Mouse (Mus musculus) adrenal gland (tissue): Measurements from ENCODE around the gene Josd2.

ENCODE experiments used
- intact Hi-C: fragments of 180-260 bp; cut with DNase I; formaldehyde crosslinking; loops from one replicate; pipeline ENCODE4 v1.15.1; 2025
- long read RNA-seq, 2 experiments: library from polyadenylated mRNA; unstranded; transcript quantifications; one replicate each; pipeline ENCODE4 v2.0.0; 2020; ENCODE audit warnings: borderline replicate concordance in 1 of 2; ENCODE audit not compliant: insufficient replicate concordance in 1 of 2

Gene Josd2
- long read RNA-seq, experiment 1, transcript Josd2-204 (5 exons, 864 nt): major isoform, 18 of 26 reads
- long read RNA-seq, experiment 1, partial matches to known transcripts: 0 of 26 reads
- long read RNA-seq, experiment 1, other reads (novel, unspliced or antisense): 4 of 26 reads
- long read RNA-seq, experiment 2, transcript Josd2-204 (5 exons, 864 nt): major isoform, 15 of 29 reads
- long read RNA-seq, experiment 2, partial matches to known transcripts: 0 of 29 reads
- long read RNA-seq, experiment 2, other reads (novel, unspliced or antisense): 7 of 29 reads

DNA sequence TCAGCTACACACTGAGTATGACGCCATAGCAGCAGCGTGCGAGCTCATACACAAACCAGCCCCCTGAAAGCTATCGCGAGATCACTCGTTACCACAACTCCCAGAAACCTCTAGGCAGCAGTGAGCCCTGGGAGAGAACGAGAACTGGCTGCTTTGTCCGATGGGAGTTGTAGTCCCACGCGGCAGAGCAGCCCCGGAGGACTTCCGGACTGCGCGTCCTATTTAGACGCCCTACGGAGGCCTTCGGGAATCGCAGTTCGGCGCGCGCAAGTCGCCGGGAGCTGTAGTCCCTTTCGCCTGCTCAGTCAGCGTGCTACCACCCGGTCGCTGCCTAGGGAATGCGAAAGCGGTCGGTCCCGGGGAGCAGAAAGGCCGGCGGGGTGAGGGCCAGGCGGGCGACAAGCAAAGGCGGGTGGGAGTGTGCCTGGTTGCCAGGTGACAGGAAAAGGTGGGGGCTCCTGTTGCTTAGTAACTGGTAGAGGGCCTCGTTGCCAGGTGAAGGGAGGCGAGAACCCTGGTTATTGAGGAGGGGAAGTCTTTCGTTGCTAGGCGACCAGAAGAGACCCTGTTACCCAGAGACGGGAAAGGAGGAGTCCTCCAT, at the start of gene Josd2:
Gene Josd2, plus strand, starts transcription at position 170 of the 601 bp plus-strand sequence.
- intact Hi-C loops: loop anchor here (5.0 kb wide), 1 partner anchor 91 kb away; no protein-coding TSS in a partner anchor

DNA sequence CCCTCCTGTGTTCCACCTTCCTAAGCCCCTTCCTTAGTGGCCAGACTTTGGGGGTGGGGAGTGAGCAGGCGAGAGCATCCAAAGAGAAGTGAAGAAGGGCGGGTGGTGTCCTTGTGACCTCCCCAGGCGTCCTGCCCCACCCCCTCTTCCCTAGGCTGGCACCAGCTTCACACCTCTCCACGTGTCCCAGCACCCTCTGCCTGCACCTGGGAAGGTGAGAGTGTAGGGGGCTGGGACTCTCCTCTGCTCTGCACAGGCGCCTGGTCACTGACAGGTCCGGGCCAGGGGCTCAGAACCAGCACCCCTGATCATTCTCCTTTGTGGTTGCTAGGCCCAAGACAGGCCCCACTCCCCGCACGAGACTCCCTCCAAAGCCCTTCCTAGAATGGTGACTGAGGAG, 40.1 kb upstream of the Josd2 start:
- intact Hi-C loops: no loop called here

DNA sequence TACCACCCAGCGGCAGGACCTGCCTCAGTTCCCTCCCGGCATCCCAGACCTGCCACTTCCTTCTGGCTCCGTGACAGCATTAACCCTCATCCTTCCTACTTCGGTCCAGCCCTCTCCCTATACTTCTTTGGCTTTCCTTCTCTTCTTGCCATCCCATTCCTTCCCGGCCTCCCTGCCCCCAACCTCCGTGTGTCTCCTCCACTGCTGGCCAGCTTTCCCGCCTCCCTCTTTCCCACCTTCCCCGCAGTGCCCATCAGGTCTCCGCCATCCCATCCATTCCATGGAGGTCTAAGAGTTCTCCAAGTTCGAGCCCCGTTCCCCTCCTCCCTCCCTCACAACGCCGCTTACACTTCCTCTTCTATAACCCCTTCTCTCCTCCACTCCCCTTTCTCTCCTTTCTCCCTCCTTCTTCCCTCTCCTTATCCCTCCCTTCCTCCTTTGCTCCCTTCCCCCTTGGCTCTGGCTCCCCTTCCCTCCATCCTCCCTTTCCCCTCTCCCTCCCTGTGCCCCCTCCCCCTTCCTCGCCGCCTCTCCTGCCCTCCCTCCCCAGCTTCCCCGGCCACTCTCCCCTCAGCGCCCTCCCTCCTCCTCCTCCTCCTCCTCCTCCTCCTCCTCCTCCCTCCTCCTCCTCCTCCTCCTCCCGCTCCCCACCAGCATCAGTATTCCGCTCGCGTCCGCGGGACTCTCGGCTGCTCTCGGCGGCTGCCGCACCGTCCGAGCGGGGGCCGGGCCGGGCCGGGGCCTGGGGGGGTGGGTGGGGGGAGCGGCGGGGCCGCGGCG, 39.4 kb upstream of the Josd2 start:
- intact Hi-C loops: no loop called here

DNA sequence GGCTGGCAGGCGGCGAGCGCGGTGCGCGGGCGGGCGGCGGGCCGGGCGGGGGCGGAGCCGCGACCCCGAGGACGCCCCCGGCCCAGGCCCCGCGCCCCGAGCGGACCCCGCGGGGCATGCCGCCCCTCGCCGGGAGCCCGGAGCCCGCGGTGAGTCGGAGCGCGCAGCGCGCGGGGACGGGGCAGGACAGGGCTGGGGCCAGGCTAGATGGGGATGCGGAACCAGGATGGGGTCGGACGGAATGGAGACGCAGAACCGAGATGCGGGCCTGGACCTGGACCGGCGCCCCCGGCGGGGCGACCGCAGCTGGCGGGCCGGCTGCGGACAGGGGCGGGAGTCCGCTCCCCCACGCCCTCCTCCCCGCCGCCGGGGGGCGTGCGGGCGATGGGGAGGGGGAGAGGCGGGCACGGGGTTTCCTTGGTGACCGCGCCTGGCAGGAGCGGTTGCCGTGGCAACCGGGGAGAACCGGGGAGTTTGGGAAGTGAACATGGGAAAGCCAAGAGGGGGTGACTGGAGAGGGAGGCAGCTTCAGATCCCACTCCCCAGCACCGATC, 38.7 kb upstream of the Josd2 start, which contains the start of gene Lrrc4b:
Gene Lrrc4b, plus strand, starts transcription at position 51 of the 554 bp plus-strand sequence.
- intact Hi-C loops: no loop called here

DNA sequence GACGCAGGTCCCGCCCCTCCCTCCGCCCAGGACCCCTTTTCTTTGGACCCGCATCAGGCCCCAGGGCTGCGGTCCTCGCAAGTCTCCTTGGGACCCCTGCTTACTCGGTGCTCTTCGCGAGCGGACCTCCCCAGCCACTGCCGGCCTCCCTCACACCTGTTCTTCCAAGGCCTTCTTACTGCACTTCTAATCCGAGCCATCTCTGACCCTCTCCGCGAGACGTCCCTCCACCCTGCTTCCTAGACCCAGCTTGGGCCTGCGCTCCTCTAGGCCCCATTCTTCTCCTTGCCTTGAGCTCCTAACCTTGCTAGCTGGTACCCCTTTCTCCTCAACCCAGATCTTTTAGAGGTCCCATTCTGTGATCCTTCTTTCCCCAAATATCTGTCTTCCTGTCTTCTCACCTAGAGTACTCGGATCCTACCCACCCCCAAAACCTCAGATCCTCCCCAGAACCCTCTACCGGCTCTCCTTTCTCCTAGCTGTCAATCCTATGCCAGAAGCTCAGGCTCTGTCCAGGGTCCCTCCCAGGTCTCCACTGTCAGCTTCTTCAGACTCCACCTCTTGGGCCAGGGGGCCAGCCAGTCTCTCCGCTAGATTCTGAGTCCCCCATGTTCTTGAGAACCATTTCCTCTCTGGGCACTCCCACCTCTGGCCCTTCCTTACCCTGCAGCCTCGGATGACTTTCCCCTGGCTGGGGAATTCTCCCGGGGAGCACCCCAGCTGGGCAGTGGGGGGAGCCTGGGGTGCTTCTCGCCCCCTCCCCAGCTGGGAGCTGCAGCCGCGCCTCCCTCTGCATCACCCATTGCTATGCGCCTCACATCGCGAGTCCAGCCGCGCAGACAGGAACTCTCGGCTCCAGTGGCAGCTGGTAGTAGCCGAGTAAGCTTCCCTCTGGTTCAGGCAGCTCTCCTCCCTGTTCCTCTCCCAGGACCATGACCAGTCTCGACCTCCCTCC, 38.0 kb upstream of the Josd2 start:
- intact Hi-C loops: no loop called here

DNA sequence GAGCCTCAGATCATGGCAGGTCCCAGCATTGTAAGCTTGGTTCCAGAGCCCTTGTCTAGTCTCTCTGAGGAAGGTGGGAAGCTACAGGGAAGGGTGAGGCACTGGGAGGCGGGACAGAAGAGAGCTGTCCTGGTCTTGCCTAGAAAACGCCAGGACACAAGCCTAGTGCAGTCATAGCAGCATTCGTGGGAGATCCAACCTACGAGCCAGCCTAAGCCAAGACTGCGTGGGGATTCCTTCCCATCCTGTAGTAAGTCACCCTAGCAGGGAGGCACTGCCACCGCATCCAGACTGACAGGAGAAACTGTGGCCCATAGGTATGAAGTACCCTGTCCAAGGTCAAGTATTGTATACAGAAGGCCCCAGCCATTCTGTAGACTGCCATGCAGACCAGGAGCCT, 35.2 kb upstream of the Josd2 start:
- intact Hi-C loops: no loop called here

DNA sequence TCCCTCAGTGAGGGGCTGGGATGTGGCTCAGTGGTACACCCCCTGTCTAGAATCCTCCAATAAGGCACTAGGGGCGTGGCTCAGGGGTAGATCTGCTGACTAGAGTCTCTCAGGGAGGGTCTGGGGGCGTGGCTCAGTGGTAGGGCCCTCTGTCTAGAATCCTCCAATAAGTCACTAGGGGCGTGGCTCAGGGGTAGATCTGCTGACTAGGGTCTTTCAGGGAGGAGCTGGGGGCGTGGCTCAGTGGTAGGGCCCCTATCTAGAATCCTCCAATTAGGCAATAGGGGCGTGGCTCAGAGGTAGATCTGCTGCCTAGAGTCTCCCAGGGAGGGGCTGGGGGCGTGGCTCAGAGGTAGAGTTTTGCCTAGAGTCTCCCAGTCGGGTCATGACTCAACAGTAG, 34.4 kb upstream of the Josd2 start:
- intact Hi-C loops: no loop called here

DNA sequence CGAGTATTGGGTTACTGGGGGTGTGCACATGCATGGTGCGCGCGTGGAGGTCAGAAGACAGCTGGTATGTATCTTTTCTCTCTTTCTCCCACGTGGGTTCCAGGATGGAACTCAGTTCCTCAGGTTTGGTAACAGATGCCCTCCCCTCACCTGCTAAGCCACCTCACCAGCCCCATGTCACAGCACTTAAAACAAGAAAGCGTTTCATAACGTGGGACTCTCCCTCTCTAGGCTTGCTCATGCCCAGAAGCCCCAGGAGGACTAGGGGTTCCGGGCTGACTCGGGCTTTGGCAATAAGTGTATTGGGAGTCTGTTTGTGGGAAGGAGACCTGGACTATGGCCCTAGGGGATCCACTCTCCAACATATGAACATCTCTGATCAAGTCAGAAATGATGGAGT, 33.7 kb upstream of the Josd2 start:
- intact Hi-C loops: no loop called here

DNA sequence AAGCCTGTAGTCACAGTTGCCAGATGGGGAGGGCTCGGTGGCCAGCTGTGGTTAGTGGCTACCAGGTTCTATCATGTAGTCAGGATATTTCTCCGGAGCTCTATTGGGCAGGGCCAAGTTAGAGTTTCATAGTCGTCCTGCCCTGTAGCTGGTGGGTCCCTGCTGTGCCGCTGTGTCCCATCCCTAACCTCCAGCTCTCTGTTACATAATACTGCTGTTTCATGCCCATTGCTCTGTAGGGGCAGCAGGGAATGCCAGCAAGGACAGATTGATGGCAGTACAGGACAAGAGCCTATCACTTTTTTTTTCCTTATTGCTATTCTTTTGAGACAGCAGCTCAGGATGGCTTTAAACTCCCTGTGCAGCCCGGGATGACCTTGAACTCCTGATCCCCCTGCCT, 32.0 kb upstream of the Josd2 start:
- intact Hi-C loops: no loop called here

DNA sequence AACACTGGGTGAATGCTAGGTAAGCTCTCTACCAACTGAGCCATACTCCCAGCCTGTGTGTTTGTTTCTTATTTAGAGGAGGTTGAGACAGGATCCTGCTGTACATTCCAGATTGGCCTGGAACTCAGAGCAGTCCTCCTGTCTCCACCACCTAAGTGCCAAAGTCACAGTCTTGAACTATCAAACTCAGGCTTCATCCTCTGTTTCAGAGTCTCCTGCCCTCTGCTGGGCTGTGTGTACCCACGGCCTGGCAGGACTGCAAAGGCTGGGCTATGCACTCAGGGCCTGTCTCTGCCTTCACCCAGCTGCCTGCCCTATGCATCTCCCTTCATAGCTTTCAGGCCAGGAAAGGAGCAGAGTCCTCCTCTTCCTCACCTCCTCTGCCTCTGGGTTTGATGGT, 31.5 kb upstream of the Josd2 start:
- intact Hi-C loops: no loop called here

DNA sequence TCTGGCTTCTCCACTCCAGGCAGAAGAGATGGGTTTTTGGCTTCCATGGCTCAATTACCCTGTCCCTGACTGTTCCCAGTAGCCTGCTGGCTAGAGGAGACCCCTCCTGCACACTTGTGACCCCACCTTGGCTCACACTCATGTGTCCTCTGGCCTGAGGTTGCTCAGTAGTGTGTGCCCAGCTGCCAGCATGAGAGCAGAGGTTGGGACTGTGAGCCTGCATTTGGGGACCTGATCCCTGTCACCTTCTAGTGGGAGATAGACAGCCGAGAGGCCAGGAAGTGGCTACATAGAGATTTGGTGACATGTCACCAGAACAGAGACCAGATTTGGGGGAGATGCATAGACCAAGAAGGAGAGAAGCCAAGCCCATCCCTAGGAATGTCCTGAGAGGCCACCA, 30.6 kb upstream of the Josd2 start:
- intact Hi-C loops: no loop called here

DNA sequence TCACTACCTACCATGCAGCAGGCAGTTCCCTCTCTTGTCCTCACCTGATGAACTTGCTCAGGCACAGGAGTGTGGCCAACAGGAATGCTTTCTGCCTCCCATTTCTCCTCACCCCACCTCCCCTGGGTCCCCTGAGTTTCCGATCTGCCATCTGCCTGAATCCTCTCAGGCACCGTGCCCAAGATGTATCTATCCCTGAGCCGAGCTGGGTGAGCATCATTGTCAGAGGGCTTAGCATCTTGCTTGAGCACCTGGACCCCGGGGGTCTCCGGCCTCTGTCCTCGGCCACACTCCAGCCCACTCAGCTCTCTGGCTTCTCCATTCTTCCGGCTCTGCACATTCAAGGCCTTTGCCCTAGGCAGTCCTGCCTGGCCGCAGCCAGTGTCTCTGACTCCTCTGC, 29.8 kb upstream of the Josd2 start:
- intact Hi-C loops: no loop called here

DNA sequence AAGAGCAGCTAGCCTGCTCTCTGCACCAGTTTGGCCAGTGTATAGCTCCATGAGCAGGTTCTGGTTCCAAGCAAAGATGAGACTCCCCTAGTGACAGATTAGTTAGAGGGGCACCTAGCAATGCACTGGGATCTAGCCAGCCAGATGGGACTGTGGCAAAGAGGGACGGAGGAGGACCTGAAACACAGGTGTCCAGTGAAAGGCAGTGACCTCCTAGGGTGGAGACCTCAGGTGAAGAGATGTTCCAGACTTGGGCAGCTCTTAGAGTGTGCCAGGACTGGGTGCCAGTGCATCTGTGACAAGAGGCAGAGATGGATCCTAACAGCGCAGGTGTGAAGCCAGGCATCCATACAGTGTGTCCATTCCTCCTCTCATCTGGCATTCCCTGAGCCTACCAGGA, 28.1 kb upstream of the Josd2 start:
- intact Hi-C loops: no loop called here

DNA sequence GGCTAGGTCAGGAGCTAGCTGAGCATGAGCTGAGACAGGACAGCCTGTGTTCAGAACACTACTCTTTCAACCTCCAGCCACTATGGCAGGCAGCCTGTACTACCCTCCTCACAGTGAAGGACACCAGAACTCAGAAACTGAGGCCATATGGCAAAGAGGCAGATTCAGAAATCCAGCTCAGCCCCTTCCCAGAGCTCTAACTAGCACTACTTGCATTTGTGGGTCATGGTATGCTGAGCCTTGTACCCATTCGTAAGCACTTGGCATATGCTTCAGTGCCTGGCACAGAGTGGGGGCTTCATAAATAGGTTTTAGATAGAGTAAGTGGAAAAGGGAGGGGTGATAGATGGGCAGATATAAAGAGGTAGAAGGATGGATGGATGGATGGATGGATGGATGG, 27.3 kb upstream of the Josd2 start:
- intact Hi-C loops: no loop called here

DNA sequence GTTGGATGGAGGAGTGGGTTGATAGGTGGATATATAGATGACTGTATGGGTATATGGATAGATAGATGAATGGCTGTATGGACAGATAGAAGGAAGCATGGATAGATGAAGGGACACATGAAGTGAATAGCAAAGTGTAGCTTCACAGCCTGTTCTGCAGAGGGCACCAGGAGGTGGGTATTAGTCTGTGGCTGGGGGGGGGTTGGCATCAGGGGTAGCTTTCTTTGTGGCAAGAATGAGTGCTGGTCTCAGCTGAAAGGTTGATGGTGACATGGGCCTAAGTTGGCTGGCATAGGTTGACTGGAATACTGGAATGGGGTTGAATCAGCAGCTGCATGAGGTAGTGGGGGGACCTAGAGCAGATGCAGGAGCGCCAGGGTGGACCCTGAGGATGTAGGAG, 26.6 kb upstream of the Josd2 start:
- intact Hi-C loops: no loop called here

DNA sequence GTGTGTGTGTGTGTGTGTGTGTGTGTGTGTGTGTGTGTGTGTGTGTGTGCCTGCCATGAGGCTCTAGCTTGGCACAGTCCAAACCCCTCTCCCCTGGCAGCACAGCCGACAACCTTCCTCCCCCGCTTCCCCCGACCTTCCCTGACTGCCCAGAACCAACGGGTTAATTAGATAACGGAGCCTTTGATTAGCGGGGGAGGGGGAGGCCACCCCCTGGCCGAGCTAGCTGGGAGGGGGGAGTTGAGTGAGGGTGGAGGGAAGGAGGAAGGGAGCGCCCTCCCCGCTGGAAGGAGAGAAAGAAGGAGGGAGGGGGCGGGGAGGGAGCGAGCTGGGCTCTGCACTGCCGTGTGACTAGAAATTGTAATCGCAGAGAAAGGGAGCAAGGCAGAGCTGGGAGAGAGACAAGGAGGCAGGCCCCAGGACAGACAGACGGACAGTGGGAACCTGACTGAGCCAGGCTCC, 26.1 kb upstream of the Josd2 start:
- intact Hi-C loops: no loop called here

DNA sequence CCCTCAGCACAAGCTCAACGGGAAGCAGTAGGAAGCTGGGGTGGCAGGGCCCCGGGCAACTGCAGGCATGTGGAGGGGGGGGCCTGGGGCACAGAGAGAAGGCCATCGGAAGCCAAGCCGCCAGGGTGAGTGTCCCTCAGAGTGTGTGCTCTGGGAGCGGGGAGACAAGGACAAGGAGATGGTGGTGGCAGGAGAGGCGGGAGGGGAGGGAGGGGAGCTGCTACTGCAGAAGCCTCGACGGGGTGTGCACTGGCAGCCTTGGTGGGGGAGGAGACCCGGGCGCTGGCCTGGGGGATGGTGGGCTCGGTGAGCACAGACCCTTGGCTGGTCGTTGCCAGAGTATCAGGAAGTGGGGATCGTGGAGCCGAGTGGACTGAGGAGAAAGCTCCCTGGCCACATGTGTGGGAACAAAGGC, 25.4 kb upstream of the Josd2 start:
- intact Hi-C loops: no loop called here

DNA sequence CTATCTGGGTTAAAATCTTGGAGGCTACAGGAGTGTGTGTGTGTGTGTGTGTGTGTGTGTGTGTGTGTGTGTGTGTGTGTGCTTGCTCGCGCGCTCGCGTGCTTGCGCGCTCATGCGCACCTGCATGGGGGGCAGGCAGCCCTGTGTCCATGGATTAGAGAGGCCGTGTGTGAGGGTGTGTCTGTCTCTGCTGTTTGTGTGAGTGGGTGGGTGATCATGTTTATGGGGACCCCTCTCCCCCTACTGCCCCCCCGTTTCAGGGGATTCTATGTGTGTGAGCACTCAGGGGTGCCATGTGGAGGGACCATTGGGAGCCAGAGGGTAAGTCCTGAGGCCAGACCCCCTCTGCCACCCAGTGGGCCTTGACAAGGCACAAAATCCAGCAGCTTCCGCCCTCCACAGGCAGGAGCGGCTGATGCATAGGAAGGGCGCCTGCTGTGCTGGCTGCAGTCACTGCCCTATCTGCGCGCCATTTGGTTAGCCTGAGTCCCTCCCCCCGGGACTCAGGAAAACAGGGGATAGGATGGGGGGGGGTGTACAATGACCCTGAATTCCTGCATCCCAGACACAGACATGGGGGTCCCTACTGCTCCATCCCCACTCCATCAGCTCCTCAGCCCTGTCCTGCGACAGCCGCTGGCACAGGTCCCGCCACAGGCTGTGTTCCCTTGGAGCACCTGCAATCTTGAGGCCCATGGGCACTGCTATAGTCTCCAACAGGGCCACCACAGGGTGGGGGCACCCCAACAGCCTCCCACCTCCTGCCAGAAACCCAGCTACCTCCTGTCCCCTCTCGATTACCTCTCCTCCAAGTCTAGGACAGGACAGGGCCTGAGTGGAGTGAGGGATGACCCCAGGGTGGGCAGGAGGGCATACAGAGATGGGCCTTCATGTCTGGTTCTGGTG, 24.3 kb upstream of the Josd2 start:
- intact Hi-C loops: no loop called here

DNA sequence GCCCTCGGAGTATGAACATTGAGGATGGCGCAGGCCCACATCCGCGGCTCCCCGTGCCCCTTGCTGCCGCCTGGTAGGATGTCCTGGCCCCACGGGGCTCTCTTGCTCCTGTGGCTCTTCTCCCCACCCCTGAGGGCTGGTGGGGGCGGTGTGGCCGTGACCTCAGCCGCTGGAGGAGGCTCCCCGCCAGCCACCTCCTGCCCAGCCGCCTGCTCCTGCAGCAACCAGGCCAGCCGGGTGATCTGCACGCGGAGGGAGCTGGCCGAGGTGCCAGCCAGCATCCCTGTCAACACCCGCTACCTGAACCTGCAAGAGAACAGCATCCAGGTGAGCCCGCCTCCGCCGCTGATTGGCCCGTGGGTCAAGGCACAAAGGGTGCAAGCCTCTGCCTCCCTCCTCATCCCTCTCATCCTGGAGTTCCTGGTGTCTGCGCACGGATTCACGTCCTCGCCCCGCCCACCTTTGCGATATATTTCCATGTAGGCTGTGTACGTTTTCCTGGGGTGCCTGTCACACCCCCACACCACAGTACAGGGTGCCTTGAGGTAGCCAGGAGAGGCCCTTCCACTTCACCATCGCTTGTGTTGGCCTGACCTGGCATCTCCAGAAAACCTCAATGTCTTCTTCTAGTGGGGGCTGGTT, 22.8 kb upstream of the Josd2 start:
- intact Hi-C loops: no loop called here
